Comparison of ENCODE assay signal across 24 mouse cellular contexts in the genomic region with DNA sequence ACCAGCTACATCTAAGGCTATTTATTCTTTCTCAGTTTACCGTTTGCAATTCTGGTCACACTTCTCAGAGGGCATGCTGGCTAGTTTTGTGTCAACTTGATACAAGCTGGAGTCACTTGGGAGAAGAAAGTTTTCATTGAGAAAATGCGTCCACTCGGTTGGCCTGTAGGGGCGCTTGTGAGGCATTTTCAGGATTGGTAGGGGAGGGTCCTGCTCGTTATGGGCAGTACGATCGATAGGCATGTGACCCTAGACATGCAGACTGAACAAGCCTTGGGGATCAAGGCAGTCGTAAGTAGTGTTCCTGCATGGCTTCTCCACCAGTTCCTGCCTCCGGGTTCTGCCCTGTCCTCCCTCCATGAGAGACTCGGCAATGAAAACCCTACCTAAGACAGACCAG.
DNase-seq lines count a peak whose midpoint lies in the region; ATAC-seq and TF ChIP-seq lines count a peak whose summit lies in the region.
"Had no signal": no experiment of that assay in that cellular context is flagged by ENCODE, and none has a peak within 500 bp of the region (broad histone marks: within the 10 kb centered on the region; RNA-seq: fewer than 3 reads in every experiment).

No protein-coding gene starts in this region.

- H3K4me1 ChIP-seq in intestine, postnatal 0 days (replicated peaks; ENCODE audit: control insufficient read depth, insufficient read depth, low read length), result no peaks in the 10 kb centered on the region
- no peaks in the 10 kb centered on the region for H3K4me1 ChIP-seq in intestine, embryonic 15.5 days (replicated peaks)
- H3K4me1 ChIP-seq in testis, adult 2 months (ENCODE audit: control insufficient read depth, insufficient read depth, low read length), result peaks cover 7% of the 10 kb centered on the region
- no peaks in the 10 kb centered on the region for H3K4me1 ChIP-seq in stomach, postnatal 0 days (replicated peaks; ENCODE audit: control insufficient read depth, insufficient read depth)
- H3K4me1 ChIP-seq: forebrain, embryonic 10.5 days; heart, embryonic 13.5 days; kidney, embryonic 15.5 days; limb, embryonic 15.5 days had no signal

- H3K9me3 ChIP-seq in intestine, postnatal 0 days (ENCODE audit: control insufficient read depth), result no peaks in the 10 kb centered on the region
- H3K9me3 ChIP-seq in intestine, embryonic 15.5 days, result no peaks in the 10 kb centered on the region
- no peaks in the 10 kb centered on the region for H3K9me3 ChIP-seq in stomach, postnatal 0 days (ENCODE audit: control insufficient read depth, low read length)
- H3K9me3 ChIP-seq: forebrain, embryonic 10.5 days; heart, embryonic 13.5 days; kidney, embryonic 15.5 days; limb, embryonic 15.5 days had no signal

- no peak for TF ChIP-seq POLR2A in testis, adult 2 months (IDR thresholded peaks at IDR 0.05; ENCODE audit: control insufficient read depth, low read depth, low read length)

- H3K27me3 ChIP-seq in intestine, postnatal 0 days (replicated peaks; ENCODE audit: control insufficient read depth, insufficient read depth, low read length), result no peaks in the 10 kb centered on the region
- no peaks in the 10 kb centered on the region for H3K27me3 ChIP-seq in intestine, embryonic 15.5 days (replicated peaks)
- no peaks in the 10 kb centered on the region for H3K27me3 ChIP-seq in testis, adult 2 months (ENCODE audit: control insufficient read depth, insufficient read depth, low read length)
- no peaks in the 10 kb centered on the region for H3K27me3 ChIP-seq in stomach, postnatal 0 days (ENCODE audit: control insufficient read depth, insufficient read depth, low read length)
- H3K27me3 ChIP-seq: heart, embryonic 13.5 days; kidney, embryonic 15.5 days; limb, embryonic 15.5 days had no signal

- no peak overlapping the region for H3K9ac ChIP-seq in intestine, postnatal 0 days (ENCODE audit: low read depth, low read length)
- no peak overlapping the region for H3K9ac ChIP-seq in intestine, embryonic 15.5 days
- H3K9ac ChIP-seq in stomach, postnatal 0 days (ENCODE audit: low read length), result no peak overlapping the region
- H3K9ac ChIP-seq: heart, embryonic 13.5 days; hindbrain, embryonic 14.5 days; kidney, embryonic 15.5 days; limb, embryonic 15.5 days had no signal

- WGBS in intestine, postnatal 0 days, result 87% methylated on average over 10 of the region's 10 CpGs
- 83% methylated on average over 10 of the region's 10 CpGs for WGBS in intestine, embryonic 15.5 days
- WGBS in stomach, postnatal 0 days, result 84% methylated on average over 10 of the region's 10 CpGs

- DNase-seq in testis, postnatal 14 days (ENCODE audit: low spot score), result no peak
- DNase-seq in R1 (ENCODE audit: low read depth, low spot score), result peak; percentile 55
- no peak for DNase-seq in stomach, postnatal 0 days (ENCODE audit: low spot score)
- no peak for DNase-seq in ovary, postnatal 10 days (ENCODE audit: low spot score)
- no peak for DNase-seq in frontal cortex, postnatal 36 days (ENCODE audit: low spot score in 2 of 2)
- DNase-seq: adrenal gland, postnatal 10 days; cerebellum, adult 18-20 months; cerebellum, postnatal 25 days; gastrocnemius, postnatal 10 days; heart, adult 11 months; layer of hippocampus, postnatal 36 days; lung, adult 2 months; lung, postnatal 4 days; right cerebral cortex, adult 18-20 months; thymus, adult 18-20 months had no signal

- no peak for ATAC-seq in intestine, postnatal 0 days
- no peak for ATAC-seq in intestine, embryonic 15.5 days
- no peak for ATAC-seq in stomach, postnatal 0 days (ENCODE audit: low FRiP score, low TSS enrichment)
- ATAC-seq: intestine, embryonic 16.5 days had no signal

- TF ChIP-seq EP300 in stomach, postnatal 0 days (optimal IDR thresholded peaks at IDR 0.05), result no peak

- H3K4me2 ChIP-seq in intestine, postnatal 0 days (replicated peaks; ENCODE audit: low read depth), result no peak overlapping the region
- no peak overlapping the region for H3K4me2 ChIP-seq in intestine, embryonic 15.5 days (replicated peaks)
- H3K4me2 ChIP-seq in stomach, postnatal 0 days (replicated peaks; ENCODE audit: low read depth), result no peak overlapping the region
- H3K4me2 ChIP-seq: heart, embryonic 13.5 days; hindbrain, embryonic 14.5 days; kidney, embryonic 15.5 days; limb, embryonic 15.5 days had no signal

- no peak overlapping the region for H3K4me3 ChIP-seq in intestine, postnatal 0 days (ENCODE audit: low read depth, low read length)
- H3K4me3 ChIP-seq in intestine, embryonic 15.5 days (replicated peaks), result no peak overlapping the region
- H3K4me3 ChIP-seq in testis, adult 2 months (ENCODE audit: control insufficient read depth, low read depth, low read length), result no peak overlapping the region
- H3K4me3 ChIP-seq in stomach, postnatal 0 days (ENCODE audit: low read depth, low read length), result no peak overlapping the region
- H3K4me3 ChIP-seq: forebrain, embryonic 10.5 days; heart, embryonic 13.5 days; kidney, embryonic 15.5 days; limb, embryonic 15.5 days had no signal

- peak; percentile 15 for TF ChIP-seq CTCF in intestine, postnatal 0 days (IDR thresholded peaks at IDR 0.05; ENCODE audit: low read depth)
- TF ChIP-seq CTCF in testis, adult 2 months (IDR thresholded peaks at IDR 0.05; ENCODE audit: control insufficient read depth, insufficient read depth, insufficient replicate concordance, low read depth, low read length), result peak; percentile 22; the same call in 1 of the 2 replicates
- TF ChIP-seq CTCF in stomach, postnatal 0 days (IDR thresholded peaks at IDR 0.05; ENCODE audit: low read depth), result peak; percentile 13; the same call in 1 of the 2 replicates

- no peaks in the 10 kb centered on the region for H3K36me3 ChIP-seq in intestine, postnatal 0 days (ENCODE audit: control insufficient read depth, insufficient read depth)
- H3K36me3 ChIP-seq in intestine, embryonic 15.5 days, result no peaks in the 10 kb centered on the region
- no peaks in the 10 kb centered on the region for H3K36me3 ChIP-seq in testis, adult 2 months (ENCODE audit: control insufficient read depth, insufficient read depth, low read length)
- no peaks in the 10 kb centered on the region for H3K36me3 ChIP-seq in stomach, postnatal 0 days (ENCODE audit: control insufficient read depth, insufficient read depth, low read length)
- H3K36me3 ChIP-seq: forebrain, embryonic 10.5 days; heart, embryonic 13.5 days; kidney, embryonic 15.5 days; limb, embryonic 15.5 days had no signal

- no peak overlapping the region for H3K27ac ChIP-seq in intestine, postnatal 0 days (ENCODE audit: low read depth, low read length)
- no peak overlapping the region for H3K27ac ChIP-seq in intestine, embryonic 15.5 days
- H3K27ac ChIP-seq in testis, adult 2 months (ENCODE audit: control insufficient read depth, insufficient read depth, low read depth, low read length), result no peak overlapping the region
- H3K27ac ChIP-seq in stomach, postnatal 0 days (replicated peaks), result no peak overlapping the region
- H3K27ac ChIP-seq: forebrain, embryonic 10.5 days; heart, embryonic 13.5 days; hindbrain, embryonic 14.5 days; kidney, embryonic 15.5 days; limb, embryonic 15.5 days had no signal
